Mouse (Mus musculus) right cerebral cortex, adult 2 months (tissue): ENCODE data around the gene Sec11a.

Experiments used
- DNase-seq, 2 experiments: peaks; one replicate each; pipeline ENCODE4 v3.0.0; 2021 to 2022; ENCODE audit warnings: low spot score in 2 of 2

Sec11a gene

DNA sequence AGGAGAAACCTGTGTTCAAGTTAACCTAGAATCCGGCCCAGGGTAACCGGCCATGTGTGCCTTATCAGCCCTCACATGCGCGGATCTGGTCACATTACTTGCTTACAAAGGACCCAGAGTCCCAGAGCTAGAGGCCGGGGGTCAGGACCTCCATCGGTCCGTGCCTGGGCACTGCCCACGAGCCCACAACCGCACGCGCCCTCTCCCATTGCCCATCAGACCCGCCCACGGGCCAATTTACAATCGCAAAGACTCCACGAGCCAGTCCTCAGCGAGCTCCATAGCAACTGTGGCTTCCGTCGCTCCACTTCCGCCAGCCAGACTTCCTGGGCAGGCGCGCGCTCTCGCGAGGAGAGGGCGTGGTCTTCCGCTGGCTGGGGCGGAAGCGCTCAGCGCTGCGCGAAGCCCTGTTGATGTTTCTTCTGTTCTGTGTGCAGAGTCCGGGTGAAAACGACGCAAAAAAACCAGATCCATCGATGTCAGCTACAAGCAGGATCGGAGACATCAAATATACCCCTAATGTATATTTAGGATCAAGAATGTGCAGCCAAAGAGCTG lies 46.6 kb downstream of the Sec11a start, which contains the start of gene Wdr73:
Gene Wdr73 (minus strand): TSS at position 326 of the 558 bp plus-strand sequence.
- peak; percentile 90 to 92 for DNase-seq

DNA sequence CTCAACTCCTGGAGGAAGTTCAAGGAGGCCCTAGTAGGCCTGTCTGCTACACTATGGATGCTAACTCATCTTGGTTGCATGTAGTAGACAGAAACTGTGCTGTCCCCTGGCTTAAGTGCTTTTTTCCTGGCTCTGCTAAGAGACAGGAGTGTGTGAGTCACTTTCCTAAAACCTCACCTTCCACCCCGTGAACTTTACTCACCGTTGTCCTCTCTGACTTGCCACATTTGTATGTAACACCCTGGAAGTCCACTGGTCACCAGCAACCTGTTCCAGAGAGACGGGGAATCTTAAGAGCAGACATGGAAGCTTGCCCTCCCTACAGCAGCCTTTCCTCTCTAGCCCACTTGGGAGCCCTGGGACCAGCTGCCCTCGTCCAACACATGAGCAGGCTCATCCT lies 49.9 kb downstream of the Sec11a start:
- no peak for DNase-seq

DNA sequence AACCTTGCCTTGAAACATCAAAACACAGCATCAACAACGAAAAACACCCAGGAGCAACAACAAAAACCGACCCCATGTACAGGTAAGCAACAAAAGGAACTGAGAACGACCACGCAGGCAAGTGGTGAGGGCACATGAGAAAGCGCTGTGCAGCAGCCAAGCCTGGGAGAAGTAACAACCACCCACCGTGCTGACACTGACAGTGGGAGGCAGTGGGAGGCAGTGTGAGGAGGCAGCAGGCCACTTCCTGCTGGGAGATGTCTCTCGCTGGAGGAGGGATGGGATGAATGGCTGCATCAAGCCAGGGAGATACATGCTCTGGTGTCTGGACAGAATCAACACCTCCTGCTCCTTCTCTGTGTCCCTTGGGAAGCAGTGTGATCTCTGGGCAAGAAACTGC lies 50.4 kb downstream of the Sec11a start:
- peak; percentile 43 to 56 for DNase-seq

DNA sequence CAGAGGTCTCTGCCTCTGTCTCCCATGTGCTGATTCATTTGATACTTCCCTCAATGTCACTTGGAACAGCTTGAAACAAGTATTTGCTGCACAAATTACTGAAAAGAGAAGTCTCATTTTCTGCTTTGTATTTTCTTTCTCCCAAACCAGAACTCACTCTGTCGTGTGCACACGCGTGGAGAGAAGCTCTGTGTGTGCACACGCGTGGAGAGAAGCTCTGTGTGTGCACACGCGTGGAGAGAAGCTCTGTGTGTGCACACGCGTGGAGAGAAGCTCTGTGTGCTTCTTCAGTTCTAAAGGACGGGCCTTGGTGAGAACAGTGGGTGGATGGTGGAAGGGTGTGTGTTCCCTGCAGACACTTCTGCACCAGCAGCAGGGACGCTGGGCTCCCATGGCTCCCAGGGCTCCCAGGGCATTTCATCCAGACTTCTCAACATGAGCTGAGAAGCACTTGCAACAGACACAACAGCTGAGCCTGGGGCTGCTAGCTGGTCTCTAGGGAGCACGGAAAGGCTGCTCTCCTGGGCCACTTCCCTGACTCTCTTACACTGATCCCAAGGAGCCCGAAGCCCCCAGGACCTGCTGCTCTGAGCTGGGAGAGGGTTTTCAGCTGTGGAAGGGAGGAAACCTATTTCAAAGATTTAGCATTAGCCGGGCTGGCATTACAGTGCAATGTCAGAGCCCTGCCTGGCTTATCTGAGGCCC lies 52.6 kb downstream of the Sec11a start:
- DNase-seq, result no peak

DNA sequence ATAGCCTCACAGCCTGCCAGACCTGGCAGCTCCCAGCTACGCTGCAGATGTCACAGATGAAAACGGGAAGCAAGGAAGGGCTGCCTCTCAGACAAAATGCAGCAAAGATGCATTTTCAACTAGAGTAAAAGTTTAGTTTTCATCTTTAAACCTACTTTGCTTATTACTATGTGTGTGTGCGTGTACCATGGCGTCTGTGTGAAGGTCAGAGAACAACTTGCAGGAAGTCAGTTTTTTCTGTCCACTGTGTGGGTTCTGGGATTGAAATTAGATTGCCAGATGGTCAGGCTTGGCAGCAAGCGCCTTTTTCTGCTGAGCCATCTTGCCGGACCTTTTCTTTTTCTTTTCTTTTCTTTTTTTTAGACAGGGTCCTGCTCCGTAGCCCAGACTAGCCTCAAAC lies 53.4 kb downstream of the Sec11a start:
- no peak for DNase-seq

DNA sequence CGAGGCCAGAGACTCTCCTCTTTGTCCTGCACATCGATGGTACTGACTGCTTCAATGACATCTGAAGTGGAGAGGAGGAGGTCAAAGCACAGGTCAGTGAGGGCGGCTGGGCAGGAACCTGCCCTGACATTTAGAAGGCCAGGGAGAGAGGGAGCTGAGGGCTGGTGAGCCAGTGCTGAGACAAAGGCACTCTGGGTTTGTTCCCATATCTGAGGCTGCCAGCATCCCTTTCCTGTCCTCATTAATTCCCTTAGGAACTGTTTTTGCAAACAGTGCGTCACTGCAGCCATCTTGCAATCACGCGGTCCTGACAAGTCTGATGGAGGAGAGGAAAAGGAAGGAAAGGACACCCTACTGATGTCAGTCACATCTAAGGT lies 53.8 kb downstream of the Sec11a start:
- no peak for DNase-seq

DNA sequence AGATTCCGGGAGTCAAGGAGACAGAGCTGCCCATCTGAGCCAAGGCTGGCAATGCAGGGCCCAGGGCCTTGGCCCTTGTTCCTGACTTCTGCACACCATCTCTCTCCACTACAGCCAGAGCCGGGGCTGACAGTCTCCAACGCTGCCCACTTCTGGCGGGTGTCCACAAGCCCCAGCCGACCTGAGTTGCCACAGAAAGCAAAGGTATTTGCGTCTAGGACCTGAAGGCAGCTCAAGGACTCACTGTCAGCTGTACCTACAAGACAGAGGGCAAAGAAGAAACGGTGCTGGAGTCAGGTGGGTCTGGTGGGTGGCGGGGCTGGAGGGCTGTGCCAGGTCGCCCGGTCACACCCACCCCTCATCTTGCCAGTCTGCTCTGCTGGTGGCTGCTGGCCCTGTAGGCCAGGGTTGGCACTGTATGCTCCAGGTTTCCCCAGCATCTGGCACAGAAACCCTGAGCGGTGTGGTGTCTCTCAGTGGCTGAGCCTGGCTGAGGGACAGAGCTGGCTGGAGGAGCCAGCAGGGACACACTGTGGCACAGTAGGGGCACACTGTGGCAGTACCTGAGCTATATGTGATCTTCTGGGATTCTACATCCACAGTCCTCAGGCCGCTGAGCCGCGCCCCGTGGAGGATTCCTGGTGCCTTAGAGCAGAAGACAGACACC lies 54.4 kb downstream of the Sec11a start:
- DNase-seq, result no peak

DNA sequence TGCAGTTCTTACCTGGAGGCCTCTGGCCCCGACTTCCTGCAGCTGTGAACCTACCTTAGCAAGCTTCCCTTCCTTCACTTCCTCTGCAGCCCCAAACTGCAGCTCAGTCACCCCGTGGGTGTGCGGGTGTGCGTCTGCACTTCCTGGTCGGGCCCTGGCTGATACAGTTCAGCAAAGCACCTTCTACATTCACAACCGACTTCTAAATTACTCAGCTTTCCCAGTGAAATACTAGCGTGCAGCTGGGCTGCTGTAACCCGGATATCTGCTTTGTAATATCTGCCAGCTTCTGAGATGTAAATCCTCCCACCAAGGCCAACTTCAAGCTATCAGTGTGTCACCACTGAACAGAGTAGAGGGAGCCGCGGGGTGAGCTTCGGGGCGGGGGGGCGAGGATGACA lies 57.7 kb downstream of the Sec11a start:
- no peak for DNase-seq

DNA sequence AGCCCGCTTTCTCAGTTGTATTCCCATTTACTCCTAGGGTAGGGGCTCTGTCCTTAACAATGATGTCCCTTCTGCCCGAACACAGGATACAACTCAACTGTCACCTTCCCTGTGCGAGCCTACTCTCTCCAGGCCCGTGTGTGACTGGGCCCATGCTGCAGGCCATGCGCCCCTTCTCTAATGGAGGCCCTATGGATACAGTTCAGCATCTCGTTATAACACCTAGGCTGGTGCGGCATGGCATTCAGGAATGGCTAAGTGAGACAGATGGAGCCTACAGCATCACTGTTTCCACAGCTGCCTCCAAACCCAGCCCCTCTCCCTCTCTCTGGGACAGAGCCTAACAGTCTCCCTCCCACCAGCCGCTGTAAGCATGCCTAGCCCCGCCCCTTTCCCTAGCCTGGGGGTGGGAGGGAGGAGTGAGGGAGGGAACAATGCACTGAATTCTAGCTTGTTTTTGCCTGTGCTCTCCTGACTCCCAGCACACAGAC lies 58.5 kb downstream of the Sec11a start:
- peak in 1 of 2 experiments; percentile 34 for DNase-seq

DNA sequence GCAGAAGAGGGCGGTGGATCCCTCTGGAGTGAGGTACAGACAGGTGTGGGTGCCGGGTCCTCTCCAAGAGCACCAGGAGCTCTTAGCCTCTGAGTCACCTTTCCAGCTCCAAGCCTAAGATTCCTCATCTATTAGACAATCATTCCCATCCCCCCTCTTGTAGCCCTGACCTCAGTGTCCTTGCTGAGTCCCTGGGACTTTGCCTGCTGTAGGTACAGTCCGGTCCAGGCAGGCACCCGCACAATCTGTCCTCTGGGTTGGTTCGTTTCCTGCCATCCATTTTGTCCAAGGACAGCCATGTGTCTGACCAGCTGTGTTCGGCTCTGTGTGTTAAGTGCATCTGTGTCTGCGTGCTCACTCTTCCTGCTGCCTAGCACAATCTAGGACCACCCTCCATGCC lies 59.0 kb downstream of the Sec11a start:
- DNase-seq, result no peak

DNA sequence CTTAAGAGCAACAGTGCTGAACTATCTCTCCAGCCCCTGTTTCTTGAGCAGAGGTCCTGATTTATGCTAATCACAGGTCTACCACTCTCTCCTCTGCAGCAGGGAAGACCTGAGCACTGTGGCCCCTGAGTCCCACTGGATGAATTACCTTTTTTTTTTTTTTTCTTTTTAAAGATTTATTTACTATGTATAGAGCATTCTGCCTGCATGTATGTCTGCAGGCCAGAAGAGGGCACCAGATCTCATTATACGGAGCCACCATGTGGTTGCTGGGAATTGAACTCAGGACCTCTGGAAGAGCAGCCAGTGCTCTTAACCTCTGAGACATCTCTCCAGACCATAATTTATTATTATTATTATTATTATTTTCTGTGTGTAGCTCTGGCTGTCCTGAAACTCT lies 61.9 kb downstream of the Sec11a start:
- no peak for DNase-seq

DNA sequence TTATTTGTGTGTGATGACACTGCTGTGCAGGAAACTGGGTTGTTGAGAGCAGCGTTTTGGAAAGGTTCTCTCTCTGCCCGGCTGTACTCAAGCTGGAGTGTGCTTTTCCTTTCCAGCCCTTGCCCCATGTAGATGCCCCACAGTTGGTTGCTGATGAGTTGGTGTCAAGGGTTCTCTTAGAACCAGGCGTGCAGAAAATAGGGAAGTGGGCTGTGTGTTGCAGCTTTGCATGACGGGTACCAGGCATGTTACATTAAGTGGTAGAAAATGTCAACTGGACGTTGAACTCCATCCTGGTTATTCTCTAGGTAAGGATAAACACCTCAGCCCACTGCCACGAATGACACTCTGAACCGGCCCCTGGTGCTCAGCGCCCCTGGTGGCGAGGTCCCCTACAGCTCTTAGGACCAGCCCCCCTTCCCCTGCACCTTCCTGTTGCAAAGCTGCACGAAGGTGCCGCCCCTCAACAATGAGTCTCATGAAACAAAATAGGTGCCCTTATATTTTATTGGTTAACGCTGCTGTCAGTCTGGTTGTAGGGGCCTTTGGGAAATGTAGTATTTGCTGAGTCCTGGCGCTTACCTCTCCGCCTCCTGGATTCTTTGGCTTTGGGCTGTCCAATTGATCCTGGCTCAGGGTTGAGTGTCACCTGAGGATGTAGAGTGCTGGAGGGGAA lies 64.6 kb downstream of the Sec11a start:
- DNase-seq, result peak; percentile 69 to 70

DNA sequence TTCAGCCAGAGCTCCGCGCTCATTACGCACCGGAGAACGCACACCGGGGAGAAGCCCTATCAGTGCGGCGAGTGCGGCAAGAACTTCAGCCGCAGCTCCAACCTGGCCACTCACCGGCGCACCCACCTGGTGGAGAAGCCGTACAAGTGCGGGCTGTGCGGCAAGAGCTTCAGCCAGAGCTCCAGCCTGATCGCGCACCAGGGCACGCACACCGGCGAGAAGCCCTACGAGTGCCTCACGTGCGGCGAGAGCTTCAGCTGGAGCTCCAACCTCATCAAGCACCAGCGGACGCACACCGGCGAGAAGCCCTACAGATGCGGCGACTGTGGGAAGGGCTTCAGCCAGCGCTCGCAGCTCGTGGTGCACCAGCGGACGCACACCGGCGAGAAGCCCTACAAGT lies 71.9 kb downstream of the Sec11a start:
- no peak for DNase-seq

DNA sequence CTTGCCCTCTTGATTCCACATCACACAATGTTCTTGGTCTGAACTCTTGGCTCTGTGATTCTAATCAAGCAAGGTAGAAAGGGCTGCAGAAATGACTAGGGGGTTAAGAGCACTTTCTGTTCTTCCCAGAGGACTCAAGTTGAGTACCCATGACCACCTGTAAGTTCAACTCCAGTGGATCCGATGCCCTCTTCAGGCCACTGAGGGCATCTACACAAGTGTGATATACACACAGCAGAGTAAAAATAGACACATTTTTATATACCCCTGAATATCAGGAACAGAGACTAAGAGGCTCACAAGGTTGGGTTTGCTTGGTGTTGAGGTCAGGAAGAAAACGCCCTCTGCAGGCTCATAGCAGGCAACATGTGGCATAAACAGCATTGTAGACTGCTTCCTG lies 73.9 kb downstream of the Sec11a start:
- DNase-seq, result no peak

DNA sequence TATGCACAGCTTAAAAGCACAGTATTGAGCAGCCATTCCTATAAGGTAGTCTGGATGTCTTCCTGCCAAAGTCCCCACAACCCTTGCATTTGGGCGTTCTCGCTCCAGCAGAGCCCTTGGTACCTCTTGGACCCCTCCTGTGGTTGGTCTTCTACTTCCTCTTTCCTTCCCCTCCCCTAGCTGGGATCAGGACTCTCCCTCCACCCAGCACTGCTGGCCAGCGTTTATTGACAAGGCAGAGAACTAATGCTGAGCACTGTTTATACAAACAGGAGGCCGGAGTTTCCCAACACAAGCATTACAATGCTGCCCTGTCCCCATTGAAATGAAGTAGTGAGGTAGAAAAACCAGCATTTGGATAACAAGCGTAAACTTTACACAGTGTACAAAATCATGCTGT lies 74.5 kb downstream of the Sec11a start:
- DNase-seq, result no peak

DNA sequence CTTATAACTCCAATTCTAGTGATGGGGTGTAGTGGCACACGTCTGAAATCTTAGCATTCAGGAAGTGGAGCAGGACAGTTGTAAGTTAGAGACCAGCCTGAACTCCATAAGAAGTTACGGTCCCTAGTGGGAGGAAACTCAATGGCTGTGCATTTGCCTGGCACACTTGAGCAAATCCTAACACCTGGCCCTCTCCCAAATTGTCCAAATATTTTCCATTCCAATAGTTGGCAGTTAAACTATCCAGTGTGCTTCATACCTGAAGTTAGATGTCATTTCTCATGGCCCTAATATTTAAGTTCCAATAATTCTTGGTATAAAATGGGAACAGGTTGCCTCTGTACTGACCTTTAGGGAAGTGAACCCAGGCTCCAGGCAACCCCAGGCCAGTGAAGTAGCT lies 78.9 kb downstream of the Sec11a start:
- DNase-seq, result no peak

DNA sequence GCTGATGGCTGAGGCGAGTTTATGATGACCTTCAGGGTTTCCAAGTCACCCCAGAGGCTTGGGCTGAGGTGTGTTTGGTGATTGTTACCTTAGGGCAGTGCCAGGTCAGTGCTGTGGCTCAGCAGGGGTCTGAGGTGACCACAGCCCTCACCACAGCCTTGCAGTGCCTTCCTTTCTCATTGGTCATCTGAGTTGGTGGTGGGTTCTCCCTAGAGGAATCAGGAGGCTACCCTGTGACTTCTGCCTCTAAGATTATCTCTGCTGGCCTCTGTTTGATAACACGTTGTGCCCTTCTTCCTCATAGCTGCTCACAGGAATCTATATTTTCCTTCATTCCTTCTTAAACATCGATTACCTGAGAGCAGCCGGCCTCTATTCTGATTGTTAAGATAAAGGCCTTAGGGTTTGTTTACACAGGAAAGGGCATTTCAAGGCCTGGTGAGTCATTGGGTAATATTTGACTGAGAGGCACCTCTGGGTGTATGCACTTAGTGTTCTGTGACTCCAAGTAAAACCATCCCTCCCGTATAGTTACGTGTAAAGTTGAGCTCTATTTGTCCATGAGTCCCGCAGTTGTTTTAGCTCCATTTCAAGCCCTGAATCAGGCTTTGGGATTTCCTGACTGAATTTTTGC lies 80.9 kb downstream of the Sec11a start:
- no peak for DNase-seq

DNA sequence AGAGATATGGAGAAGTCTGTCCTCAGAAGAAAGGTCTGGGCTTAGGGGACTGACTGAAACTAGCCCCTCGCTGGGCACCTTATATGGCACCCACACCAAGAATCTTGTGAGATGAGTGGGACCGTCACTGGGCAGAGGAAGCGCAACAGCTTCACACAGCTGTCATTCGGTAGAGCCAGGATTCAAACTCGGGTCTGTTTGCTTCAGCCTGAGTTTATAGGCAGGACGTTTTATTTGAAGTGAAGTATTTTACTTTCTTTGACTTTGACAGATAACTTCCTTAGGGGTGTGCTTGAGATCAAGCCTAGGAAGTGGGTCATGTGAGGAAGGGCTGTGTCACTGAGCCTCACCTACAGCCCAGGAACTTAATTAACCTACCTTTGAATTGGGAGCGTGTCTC lies 82.1 kb downstream of the Sec11a start:
- no peak for DNase-seq

DNA sequence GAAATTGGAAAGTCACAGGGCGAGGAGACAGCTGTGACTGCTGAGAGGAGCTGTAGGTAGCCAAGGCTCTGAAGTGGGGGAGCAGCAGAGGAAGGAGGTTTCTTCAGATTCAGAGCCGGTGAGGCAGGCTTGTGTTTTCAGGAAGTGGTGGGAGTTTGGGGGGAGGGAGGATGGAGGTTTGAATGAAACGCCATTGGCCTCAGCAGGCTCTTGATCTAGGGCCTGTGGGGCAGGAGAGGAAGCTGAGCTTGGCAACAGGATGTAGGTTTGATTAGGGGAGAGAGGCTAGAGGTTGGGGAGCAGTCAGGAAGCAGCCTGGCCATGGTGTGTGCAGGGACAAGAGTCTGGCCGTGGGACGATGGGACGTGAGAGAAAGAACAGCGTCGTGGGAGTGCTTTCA lies 82.7 kb downstream of the Sec11a start:
- DNase-seq, result peak in 1 of 2 experiments; percentile 42

DNA sequence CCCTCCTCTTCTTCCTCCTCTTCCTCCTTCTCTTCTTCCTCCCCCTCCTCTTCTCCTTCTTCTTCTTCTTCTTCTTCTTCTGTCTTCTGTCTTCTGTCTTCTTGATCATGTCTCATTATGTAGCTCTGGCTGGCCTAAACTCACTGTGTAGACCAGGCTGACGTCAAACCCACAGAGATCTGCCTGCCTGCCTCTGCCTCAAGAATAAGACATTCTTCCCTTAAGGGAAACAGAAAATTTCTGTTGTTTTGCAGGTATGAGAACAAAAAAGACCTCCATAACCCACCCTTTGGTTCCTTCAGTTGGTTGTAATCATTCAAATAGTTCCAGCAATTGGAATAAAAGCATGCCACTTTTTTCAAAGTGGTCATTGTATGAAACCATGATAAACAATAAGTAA lies 83.4 kb downstream of the Sec11a start:
- no peak for DNase-seq

DNA sequence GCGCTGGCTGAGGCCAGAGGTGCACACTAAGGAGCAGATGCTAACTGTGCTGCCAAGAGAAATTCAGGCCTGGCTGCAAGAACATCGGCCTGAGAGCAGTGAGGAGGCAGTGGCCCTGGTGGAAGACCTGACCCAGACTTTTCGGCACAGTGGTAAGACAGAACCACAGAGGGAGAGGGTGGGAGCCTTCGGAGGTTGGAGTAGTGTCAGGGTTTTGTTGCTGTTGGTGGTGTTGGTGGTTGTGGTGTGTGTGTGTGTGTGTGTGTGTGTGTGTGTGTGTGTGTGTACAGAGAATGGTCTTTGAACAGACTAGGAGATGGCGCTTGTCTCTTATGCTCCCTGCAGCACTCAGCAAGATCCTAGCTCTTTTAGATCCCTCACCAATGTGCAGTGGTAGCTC lies 84.1 kb downstream of the Sec11a start:
- no peak for DNase-seq

DNA sequence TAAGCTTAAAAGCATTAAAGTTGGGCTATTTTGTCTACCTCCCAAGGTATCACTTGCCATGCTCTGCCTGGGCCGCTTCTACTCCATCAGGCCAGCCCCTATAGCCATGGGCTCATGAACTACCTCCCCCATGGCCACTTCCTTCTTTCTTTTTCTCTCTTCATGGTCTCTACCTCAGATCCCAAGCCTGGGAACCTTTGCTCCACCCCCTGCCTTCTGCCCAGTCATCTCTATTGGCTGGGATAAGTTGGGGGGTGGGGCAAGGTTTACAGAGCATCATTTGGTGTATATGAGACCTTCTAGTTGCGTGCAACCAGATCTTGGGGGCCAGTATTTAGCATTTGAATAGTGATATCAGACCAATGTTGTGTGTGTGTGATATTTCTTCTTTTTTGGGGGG lies 85.1 kb downstream of the Sec11a start:
- DNase-seq, result no peak
